Mouse (Mus musculus): ENCODE measurements at regions not wholly inside any gene's neighbourhood (a gene's known extent, or its start where the extent isn't known, plus 50 kb on each side); places are given as distances from the start of the nearest gene placed in this dataset.

- TF ChIP-seq CTCF (conservative IDR thresholded peaks at IDR 0.05; ENCODE audit: insufficient read depth, insufficient read length, low read depth, low read length) (no peak), POLR2A (IDR thresholded peaks at IDR 0.05; ENCODE audit: low read depth, low read length) (no peak)
- Histone ChIP-seq H3K4me1 (ENCODE audit: control insufficient read depth, insufficient read depth, low read length) (no peaks in the 10 kb centered on the region), H3K4me3 (ENCODE audit: insufficient read depth, low read depth, low read length) (no peak overlapping the region), H3K27me3 (replicated peaks; ENCODE audit: control insufficient read depth, insufficient read depth, low read length) (no peaks in the 10 kb centered on the region), H3K27ac (ENCODE audit: insufficient read depth, low read depth, low read length) (no peak overlapping the region), H3K36me3 (ENCODE audit: control insufficient read depth, insufficient read depth, low read length) (no peaks in the 10 kb centered on the region)
- WGBS = 88% methylated on average over 6 of the region's 6 CpGs
- DNase-seq = no peak
These were observed 96.2 kb downstream of the Pdgfra start for GRCm38 (mm10) chr5:75248279-75248678.

- no peaks in the 10 kb centered on the region for H3K27me3 ChIP-seq (replicated peaks; ENCODE audit: control insufficient read depth, insufficient read depth, low read length)
- H3K27ac ChIP-seq (ENCODE audit: insufficient read depth, low read depth, low read length) = no peak overlapping the region
- TF ChIP-seq POLR2A (IDR thresholded peaks at IDR 0.05; ENCODE audit: low read depth, low read length) = no peak
- TF ChIP-seq CTCF (conservative IDR thresholded peaks at IDR 0.05; ENCODE audit: insufficient read depth, insufficient read length, low read depth, low read length) = no peak
- no peak for DNase-seq
- H3K4me1 ChIP-seq (ENCODE audit: control insufficient read depth, insufficient read depth, low read length) = no peaks in the 10 kb centered on the region
- no peaks in the 10 kb centered on the region for H3K36me3 ChIP-seq (ENCODE audit: control insufficient read depth, insufficient read depth, low read length)
- 62% methylated on average over 3 of the region's 3 CpGs for WGBS
- H3K4me3 ChIP-seq (ENCODE audit: insufficient read depth, low read depth, low read length) = no peak overlapping the region
These were observed 97.6 kb downstream of the Pdgfra start for GRCm38 (mm10) chr5:75249671-75250070.

- no peak for DNase-seq
- no peak overlapping the region for H3K27ac ChIP-seq (ENCODE audit: insufficient read depth, low read depth, low read length)
These were observed 101.3 kb downstream of the Pdgfra start for GRCm38 (mm10) chr5:75253349-75253748.

GRCm38 (mm10) chr5:75253830-75254229 lies 101.7 kb downstream of the Pdgfra start:
- no peak overlapping the region for H3K27ac ChIP-seq (ENCODE audit: insufficient read depth, low read depth, low read length)

More at GRCm38 (mm10) chr5:75253349-75253748, 101.3 kb downstream of the Pdgfra start:
- Histone ChIP-seq H3K4me1 (ENCODE audit: control insufficient read depth, insufficient read depth, low read length) (no peaks in the 10 kb centered on the region), H3K4me3 (ENCODE audit: insufficient read depth, low read depth, low read length) (no peak overlapping the region), H3K27me3 (replicated peaks; ENCODE audit: control insufficient read depth, insufficient read depth, low read length) (no peaks in the 10 kb centered on the region), H3K36me3 (ENCODE audit: control insufficient read depth, insufficient read depth, low read length) (no peaks in the 10 kb centered on the region)
- WGBS = 63% methylated on average over 7 of the region's 7 CpGs
- TF ChIP-seq POLR2A (IDR thresholded peaks at IDR 0.05; ENCODE audit: low read depth, low read length) = no peak
- no peak for TF ChIP-seq CTCF (conservative IDR thresholded peaks at IDR 0.05; ENCODE audit: insufficient read depth, insufficient read length, low read depth, low read length)

GRCm38 (mm10) chr5:75256186-75256585 lies 104.1 kb downstream of the Pdgfra start:
- Histone ChIP-seq H3K4me1 (ENCODE audit: control insufficient read depth, insufficient read depth, low read length) (no peaks in the 10 kb centered on the region), H3K27ac (ENCODE audit: insufficient read depth, low read depth, low read length) (no peak overlapping the region), H3K4me3 (ENCODE audit: insufficient read depth, low read depth, low read length) (no peak overlapping the region), H3K36me3 (ENCODE audit: control insufficient read depth, insufficient read depth, low read length) (no peaks in the 10 kb centered on the region), H3K27me3 (replicated peaks; ENCODE audit: control insufficient read depth, insufficient read depth, low read length) (no peaks in the 10 kb centered on the region)
- peak; percentile 17 for DNase-seq
- WGBS = 83% methylated on average over 4 of the region's 4 CpGs
- no peak for TF ChIP-seq POLR2A (IDR thresholded peaks at IDR 0.05; ENCODE audit: low read depth, low read length)
- TF ChIP-seq CTCF (conservative IDR thresholded peaks at IDR 0.05; ENCODE audit: insufficient read depth, insufficient read length, low read depth, low read length) = no peak

More at GRCm38 (mm10) chr5:75253830-75254229, 101.7 kb downstream of the Pdgfra start:
- Histone ChIP-seq H3K4me1 (ENCODE audit: control insufficient read depth, insufficient read depth, low read length) (no peaks in the 10 kb centered on the region), H3K27me3 (replicated peaks; ENCODE audit: control insufficient read depth, insufficient read depth, low read length) (no peaks in the 10 kb centered on the region), H3K4me3 (ENCODE audit: insufficient read depth, low read depth, low read length) (no peak overlapping the region), H3K36me3 (ENCODE audit: control insufficient read depth, insufficient read depth, low read length) (no peaks in the 10 kb centered on the region)
- 86% methylated on average over 5 of the region's 5 CpGs for WGBS
- TF ChIP-seq CTCF (conservative IDR thresholded peaks at IDR 0.05; ENCODE audit: insufficient read depth, insufficient read length, low read depth, low read length) = no peak
- TF ChIP-seq POLR2A (IDR thresholded peaks at IDR 0.05; ENCODE audit: low read depth, low read length) = no peak
- DNase-seq = no peak

GRCm38 (mm10) chr5:75257067-75257466 lies 105.0 kb downstream of the Pdgfra start:
- no peak for TF ChIP-seq CTCF (conservative IDR thresholded peaks at IDR 0.05; ENCODE audit: insufficient read depth, insufficient read length, low read depth, low read length)
- TF ChIP-seq POLR2A (IDR thresholded peaks at IDR 0.05; ENCODE audit: low read depth, low read length) = no peak
- H3K27me3 ChIP-seq (replicated peaks; ENCODE audit: control insufficient read depth, insufficient read depth, low read length) = no peaks in the 10 kb centered on the region
- no peaks in the 10 kb centered on the region for H3K36me3 ChIP-seq (ENCODE audit: control insufficient read depth, insufficient read depth, low read length)
- H3K4me1 ChIP-seq (ENCODE audit: control insufficient read depth, insufficient read depth, low read length) = no peaks in the 10 kb centered on the region
- no peak overlapping the region for H3K27ac ChIP-seq (ENCODE audit: insufficient read depth, low read depth, low read length)
- no peak overlapping the region for H3K4me3 ChIP-seq (ENCODE audit: insufficient read depth, low read depth, low read length)
- 67% methylated on average over 2 of the region's 2 CpGs for WGBS
- peak; percentile 16 for DNase-seq

- 90% methylated on average over 10 of the region's 10 CpGs for WGBS
- no peak overlapping the region for H3K4me3 ChIP-seq (ENCODE audit: insufficient read depth, low read depth, low read length)
- TF ChIP-seq POLR2A (IDR thresholded peaks at IDR 0.05; ENCODE audit: low read depth, low read length) (no peak), CTCF (conservative IDR thresholded peaks at IDR 0.05; ENCODE audit: insufficient read depth, insufficient read length, low read depth, low read length) (no peak)
- H3K27ac ChIP-seq (ENCODE audit: insufficient read depth, low read depth, low read length) = no peak overlapping the region
- H3K4me1 ChIP-seq (ENCODE audit: control insufficient read depth, insufficient read depth, low read length) = no peaks in the 10 kb centered on the region
- no peaks in the 10 kb centered on the region for H3K27me3 ChIP-seq (replicated peaks; ENCODE audit: control insufficient read depth, insufficient read depth, low read length)
- DNase-seq = no peak
- no peaks in the 10 kb centered on the region for H3K36me3 ChIP-seq (ENCODE audit: control insufficient read depth, insufficient read depth, low read length)
These were observed 108.2 kb downstream of the Pdgfra start for GRCm38 (mm10) chr5:75260247-75260646.

Measured in kidney, adult 2 months (tissue).